Mouse (Mus musculus) MEL (cell line): ENCODE results near the gene Lrrk1. TPM values are rescaled to one million over a fixed set of nuclear protein-coding genes. Genes with fewer than 3 reads are reported as not detected.

ENCODE experiments used
- DNase-seq: peaks from one replicate; pipeline ENCODE4 v3.0.0; 2011; ENCODE audit warnings: low read depth, low spot score
- H3K27ac ChIP-seq: 2 replicates; pipeline ENCODE4 v1.5.1; 2012; ENCODE audit warnings: low read depth, mild to moderate bottlenecking, control low read depth, low read length, moderate library complexity; ENCODE audit not compliant: control insufficient read depth
- H3K27me3 ChIP-seq, 2 experiments: fragments of 150-350 bp in 1 of 2; sonication (generic) in 1 of 2; 2 replicates each; pipeline ENCODE4 v1.6.1; 2012; ENCODE audit warnings: low read length in 2 of 2, mild to moderate bottlenecking in 2 of 2, improper control_type of control experiment in 1 of 2, moderate library complexity in 1 of 2; ENCODE audit not compliant: insufficient read depth in 2 of 2, control insufficient read depth in 1 of 2
- H3K36me3 ChIP-seq, 2 experiments: 2 replicates each; pipeline ENCODE4 v1.6.1; 2012 to 2014; ENCODE audit warnings: low read length in 2 of 2, improper control_type of control experiment in 1 of 2, inconsistent platforms in 1 of 2, mild to moderate bottlenecking in 1 of 2; ENCODE audit not compliant: insufficient read depth in 2 of 2, control insufficient read depth in 1 of 2
- H3K4me1 ChIP-seq, 2 experiments: fragments of 150-350 bp in 1 of 2; sonication (generic) in 1 of 2; 2 replicates each; pipeline ENCODE4 v1.6.1; 2012; ENCODE audit warnings: low read length in 2 of 2, improper control_type of control experiment in 1 of 2, mild to moderate bottlenecking in 1 of 2; ENCODE audit not compliant: insufficient read depth in 2 of 2, control insufficient read depth in 1 of 2
- H3K4me3 ChIP-seq, 2 experiments: fragments of 150-350 bp in 1 of 2; sonication (generic) in 1 of 2; 2 replicates each; pipeline ENCODE4 v1.5.1; 2012; ENCODE audit warnings: low read depth in 2 of 2, low read length in 2 of 2, mild to moderate bottlenecking in 2 of 2, moderate library complexity in 2 of 2, control low read depth in 1 of 2, improper control_type of control experiment in 1 of 2; ENCODE audit not compliant: control insufficient read depth in 1 of 2, insufficient read depth in 1 of 2
- H3K79me2 ChIP-seq: 2 replicates; pipeline ENCODE4 v1.6.1; 2012; ENCODE audit warnings: mild to moderate bottlenecking, low read length, moderate library complexity; ENCODE audit not compliant: control insufficient read depth, poor library complexity, insufficient read depth
- H3K9ac ChIP-seq: 2 replicates; pipeline ENCODE4 v1.6.1; 2012; ENCODE audit warnings: low read depth, mild to moderate bottlenecking, control low read depth, low read length, moderate library complexity; ENCODE audit not compliant: control insufficient read depth, poor library complexity, severe bottlenecking
- H3K9me3 ChIP-seq: fragments of 150-350 bp; sonication (generic); replicated peaks from 2 replicates; pipeline ENCODE4 v1.6.1; 2012; ENCODE audit warnings: mild to moderate bottlenecking, low read length, improper control_type of control experiment, moderate library complexity; ENCODE audit not compliant: insufficient read depth
- BHLHE40 ChIP-seq: IDR thresholded peaks from 2 replicates; pipeline ENCODE4 v1.6.1; 2012; ENCODE audit warnings: low read depth, mild to moderate bottlenecking, inconsistent platforms, low read length, improper control_type of control experiment, borderline replicate concordance
- CHD1 ChIP-seq: IDR thresholded peaks from 2 replicates; pipeline ENCODE4 v1.6.1; 2012; ENCODE audit warnings: low read depth, mild to moderate bottlenecking, inconsistent platforms, low read length, improper control_type of control experiment
- CTCF ChIP-seq, 3 experiments: IDR thresholded peaks in 2 of 3; conservative IDR thresholded peaks in 1 of 3; 2 replicates each; pipeline ENCODE4 v1.5.1; 2011 to 2012; ENCODE audit warnings: low read length in 3 of 3, low read depth in 2 of 3, mild to moderate bottlenecking in 2 of 3, improper control_type of control experiment in 1 of 3, inconsistent platforms in 1 of 3, mixed read lengths in 1 of 3, moderate library complexity in 1 of 3; ENCODE audit not compliant: control insufficient read depth in 1 of 3, insufficient read depth in 1 of 3, poor library complexity in 1 of 3, severe bottlenecking in 1 of 3
- E2F4 ChIP-seq: IDR thresholded peaks from 2 replicates; pipeline ENCODE4 v1.6.1; 2011; ENCODE audit warnings: low read depth, low read length, improper control_type of control experiment, borderline replicate concordance
- ETS1 ChIP-seq: IDR thresholded peaks from 2 replicates; pipeline ENCODE4 v1.6.1; 2012; ENCODE audit warnings: low read depth, mild to moderate bottlenecking, inconsistent platforms, low read length, improper control_type of control experiment, moderate library complexity
- GABPA ChIP-seq: IDR thresholded peaks from 2 replicates; pipeline ENCODE4 v1.6.1; 2012; ENCODE audit warnings: low read depth, mild to moderate bottlenecking, inconsistent platforms, low read length, improper control_type of control experiment, moderate library complexity
- GATA1 ChIP-seq: IDR thresholded peaks from 2 replicates; pipeline ENCODE4 v1.6.1; 2011; ENCODE audit warnings: low read depth, low read length, improper control_type of control experiment
- HCFC1 ChIP-seq: IDR thresholded peaks from 2 replicates; pipeline ENCODE4 v1.6.1; 2012; ENCODE audit warnings: low read depth, mild to moderate bottlenecking, inconsistent platforms, low read length, improper control_type of control experiment, moderate library complexity
- JUND ChIP-seq: IDR thresholded peaks from 2 replicates; pipeline ENCODE4 v1.6.1; 2011; ENCODE audit warnings: low read depth, mild to moderate bottlenecking, improper control_type of control experiment, low read length
- MAFK ChIP-seq: IDR thresholded peaks from 2 replicates; pipeline ENCODE4 v1.6.1; 2011; ENCODE audit warnings: low read depth, mild to moderate bottlenecking, low read length, improper control_type of control experiment, borderline replicate concordance
- MAX ChIP-seq: IDR thresholded peaks from 2 replicates; pipeline ENCODE4 v1.6.1; 2011; ENCODE audit warnings: low read length, improper control_type of control experiment
- MYB ChIP-seq: IDR thresholded peaks from 2 replicates; pipeline ENCODE4 v1.6.1; 2011; ENCODE audit warnings: mild to moderate bottlenecking, low read depth, low read length, improper control_type of control experiment
- MYC ChIP-seq: IDR thresholded peaks from 2 replicates; pipeline ENCODE4 v1.6.1; 2011; ENCODE audit warnings: low read depth, mild to moderate bottlenecking, low read length, improper control_type of control experiment, moderate library complexity
- NELFE ChIP-seq: IDR thresholded peaks from 2 replicates; pipeline ENCODE4 v1.6.1; 2011; ENCODE audit warnings: low read depth, low read length, improper control_type of control experiment
- NRF1 ChIP-seq: IDR thresholded peaks from 2 replicates; pipeline ENCODE4 v1.6.1; 2014; ENCODE audit warnings: low read depth, mild to moderate bottlenecking, inconsistent platforms, low read length, improper control_type of control experiment, moderate library complexity; ENCODE audit not compliant: poor library complexity, insufficient read depth, severe bottlenecking
- POLR2A ChIP-seq, 2 experiments: IDR thresholded peaks; 2 replicates each; pipeline ENCODE4 v1.6.1; 2011 to 2012; ENCODE audit warnings: low read length in 2 of 2, mild to moderate bottlenecking in 2 of 2, control low read depth in 1 of 2, improper control_type of control experiment in 1 of 2, low read depth in 1 of 2, moderate library complexity in 1 of 2; ENCODE audit not compliant: control insufficient read depth in 1 of 2, insufficient read depth in 1 of 2, poor library complexity in 1 of 2
- POLR2AphosphoS5 ChIP-seq: IDR thresholded peaks from 2 replicates; pipeline ENCODE4 v1.6.1; 2012; ENCODE audit warnings: low read depth, borderline replicate concordance, mild to moderate bottlenecking, inconsistent platforms, low read length, moderate library complexity, mixed read lengths
- RCOR1 ChIP-seq: IDR thresholded peaks from 2 replicates; pipeline ENCODE4 v1.6.1; 2012; ENCODE audit warnings: low read depth, mild to moderate bottlenecking, inconsistent platforms, low read length, improper control_type of control experiment
- SIN3A ChIP-seq: IDR thresholded peaks from 2 replicates; pipeline ENCODE4 v1.6.1; 2012; ENCODE audit warnings: low read length, improper control_type of control experiment, inconsistent platforms
- SMC3 ChIP-seq: IDR thresholded peaks from 2 replicates; pipeline ENCODE4 v1.6.1; 2011; ENCODE audit warnings: low read depth, low read length, improper control_type of control experiment
- TAL1 ChIP-seq: IDR thresholded peaks from 2 replicates; pipeline ENCODE4 v1.6.1; 2012; ENCODE audit warnings: mild to moderate bottlenecking, inconsistent platforms, low read length, moderate library complexity, mixed read lengths
- UBTF ChIP-seq: IDR thresholded peaks from 2 replicates; pipeline ENCODE4 v1.6.1; 2012; ENCODE audit warnings: low read depth, mild to moderate bottlenecking, inconsistent platforms, low read length, improper control_type of control experiment, moderate library complexity, borderline replicate concordance; ENCODE audit not compliant: insufficient read depth
- USF2 ChIP-seq, 2 experiments: IDR thresholded peaks; 2 replicates each; pipeline ENCODE4 v1.6.1; 2011 to 2012; ENCODE audit warnings: improper control_type of control experiment in 2 of 2, low read length in 2 of 2, borderline replicate concordance in 1 of 2, inconsistent platforms in 1 of 2, low read depth in 1 of 2, mild to moderate bottlenecking in 1 of 2; ENCODE audit not compliant: insufficient read depth in 1 of 2
- ZC3H11A ChIP-seq: IDR thresholded peaks from 2 replicates; pipeline ENCODE4 v1.6.1; 2012; ENCODE audit warnings: low read depth, mild to moderate bottlenecking, inconsistent platforms, low read length, improper control_type of control experiment
- ZNF384 ChIP-seq: IDR thresholded peaks from 2 replicates; pipeline ENCODE4 v1.6.1; 2012; ENCODE audit warnings: low read depth, mild to moderate bottlenecking, inconsistent platforms, low read length, improper control_type of control experiment
- polyA plus RNA-seq, 2 experiments: library from polyadenylated mRNA; stranded (reverse) in 1 of 2; unstranded in 1 of 2; fragments of >175 nt in 1 of 2; fragments of >200 nt in 1 of 2; gene quantifications; 2 replicates each; pipeline versions ENCODE4 v1.2.1 to v1.2.4; 2012; ENCODE audit warnings: low replicate concordance in 2 of 2, low read depth in 1 of 2; ENCODE audit not compliant: insufficient read length in 2 of 2, insufficient read depth in 1 of 2, missing spikeins in 1 of 2
- total RNA-seq: library from RNA; depleted of rRNA; stranded (reverse); fragments of 300-350 nt; gene quantifications from 2 replicates; pipeline ENCODE4 v1.2.3, GENCODE M21; 2012

Gene Lrrk1
- total and polyA plus RNA-seq, 3 experiments, result 9.1 to 19.1 TPM; not detected in 1

DNA sequence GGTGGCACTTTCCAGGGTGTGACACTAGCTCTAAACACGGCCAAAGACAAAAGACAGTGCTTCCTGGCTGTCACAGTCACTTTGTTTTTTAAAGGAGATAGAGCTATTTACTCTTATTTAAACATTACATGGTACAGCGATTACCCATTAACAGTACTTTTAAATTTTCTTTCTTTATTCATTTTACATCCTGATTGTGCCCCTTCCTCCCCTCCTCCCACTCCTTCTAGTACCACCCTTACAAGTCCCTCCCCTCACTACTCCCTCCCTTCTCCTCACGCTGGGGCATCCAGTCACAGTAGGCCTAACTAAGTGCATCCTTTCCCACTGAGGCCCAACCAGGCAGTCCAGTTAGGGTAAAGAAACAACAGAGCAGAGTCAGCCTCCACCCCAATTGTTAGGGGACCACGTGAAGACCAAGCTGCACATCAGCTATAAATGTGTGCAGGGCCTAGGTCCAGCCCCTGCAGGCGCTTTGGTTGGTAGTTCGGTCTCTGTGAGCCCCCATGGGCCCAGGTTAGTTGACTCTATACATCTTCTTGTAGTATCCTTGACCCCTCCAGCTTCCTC, 154.1 kb downstream of the Lrrk1 start:
- Histone ChIP-seq H3K27ac (no peak overlapping the region), H3K4me1 (peaks cover 0 to 9% of the 10 kb centered on the region in 2 experiments; a peak in 2 of 4 replicates), H3K9me3 (no peaks in the 10 kb centered on the region)

DNA sequence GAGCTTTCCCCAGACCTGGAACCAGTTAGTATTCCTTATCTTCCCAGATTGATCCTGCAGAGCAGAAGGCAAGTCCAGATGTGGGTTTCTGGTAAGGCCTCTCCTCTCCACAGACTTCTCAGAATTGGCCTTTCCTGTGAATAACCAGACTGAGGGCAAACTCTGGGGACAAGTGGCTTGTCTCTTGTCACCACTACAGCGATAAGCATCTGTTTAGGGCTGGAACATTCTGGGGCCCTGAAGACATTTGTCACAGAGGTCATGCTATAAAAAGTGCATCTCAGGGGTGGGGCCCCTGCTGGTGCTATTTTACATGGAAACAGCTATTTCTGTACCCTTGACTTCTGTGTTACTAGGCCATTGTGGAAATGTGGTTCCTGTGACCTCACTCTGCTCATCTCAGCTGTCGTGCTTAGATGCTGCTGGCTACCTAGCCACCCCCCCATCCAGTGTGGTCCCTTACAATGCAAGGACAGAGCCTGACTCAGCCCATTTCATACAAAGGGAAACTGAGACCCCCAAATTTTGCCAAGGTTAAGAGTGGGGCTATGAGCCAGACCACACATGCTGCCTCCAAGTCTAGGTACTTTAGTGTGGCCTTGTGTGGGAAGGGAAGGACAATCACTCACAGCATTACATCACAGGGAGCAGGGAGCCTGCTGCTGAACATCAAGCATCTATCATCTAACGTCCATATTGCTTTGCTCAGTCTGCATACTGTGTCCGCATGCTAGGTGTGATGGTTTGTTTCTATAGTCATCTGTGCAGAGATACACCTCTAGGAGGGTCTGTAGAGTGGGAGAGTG, 154.8 kb downstream of the Lrrk1 start:
- H3K9ac ChIP-seq, result no peak overlapping the region
- H3K4me1 ChIP-seq, result peaks cover 0 to 9% of the 10 kb centered on the region in 2 experiments; a peak in 2 of 4 replicates
- no peaks in the 10 kb centered on the region; a peak in 1 of 4 replicates for H3K36me3 ChIP-seq
- no peak overlapping the region for H3K27ac ChIP-seq
- DNase-seq, result peak; percentile 31
- H3K27me3 ChIP-seq, result no peaks in the 10 kb centered on the region
- H3K9me3 ChIP-seq, result no peaks in the 10 kb centered on the region
- H3K4me3 ChIP-seq, result no peak overlapping the region
- H3K79me2 ChIP-seq, result no peaks in the 10 kb centered on the region
- TF ChIP-seq NRF1 (no peak), MYC (no peak), UBTF (no peak), USF2 (IDR thresholded peaks at IDR 0.05; ENCODE audit: borderline replicate concordance in 1 of 2, insufficient read depth in 1 of 2, low read depth in 1 of 2, low read length in 2 of 2) (no peak), MAFK (no peak), POLR2A (IDR thresholded peaks at IDR 0.05; ENCODE audit: control insufficient read depth in 1 of 2, insufficient read depth in 1 of 2, low read depth in 1 of 2, low read length in 2 of 2, poor library complexity in 1 of 2) (no peak), MYB (no peak), HCFC1 (no peak), JUND (no peak), GATA1 (no peak), ZC3H11A (no peak), GABPA (no peak), MAX (no peak), SIN3A (no peak), CHD1 (no peak), NELFE (no peak), BHLHE40 (no peak), TAL1 (no peak), SMC3 (no peak), E2F4 (no peak)
- TF ChIP-seq, all 39 proteins: peak for 0

More for the DNA sequence above, 154.1 kb downstream of the Lrrk1 start:
- no peak overlapping the region for H3K4me3 ChIP-seq
- TF ChIP-seq MYB (no peak), ETS1 (no peak), RCOR1 (no peak), ZNF384 (no peak), BHLHE40 (no peak), POLR2AphosphoS5 (no peak), CTCF (IDR thresholded peaks at IDR 0.05 in 2 of 3, conservative IDR thresholded peaks at IDR 0.05 in 1 of 3; ENCODE audit: control insufficient read depth in 1 of 3, insufficient read depth in 1 of 3, low read depth in 2 of 3, low read length in 3 of 3, poor library complexity in 1 of 3, severe bottlenecking in 1 of 3) (no peak), TAL1 (no peak)
- no peaks in the 10 kb centered on the region for H3K79me2 ChIP-seq
- no peaks in the 10 kb centered on the region for H3K27me3 ChIP-seq
- no peak overlapping the region for H3K9ac ChIP-seq
- DNase-seq, result no peak
- H3K36me3 ChIP-seq, result no peaks in the 10 kb centered on the region; a peak in 1 of 4 replicates
